Mouse (Mus musculus) mature B cell (primary cell): ENCODE measurements around the gene Limch1.

Experiments used
- in situ Hi-C: fragments of 300-500 bp; cut with MboI; formaldehyde crosslinking; loops from 2 replicates; pipeline ENCODE4 v1.14.3; 2019

The Limch1 gene

GRCm38 (mm10) chr5:66745390-66745995 lies at the start of gene Limch1:
Gene Limch1, plus strand, starts transcription at chr5:66745827.
- in situ Hi-C loops = no loop called here

- in situ Hi-C loops = no loop called here
These were observed 48.5 kb upstream of the Limch1 start for GRCm38 (mm10) chr5:66697119-66697518.

- in situ Hi-C loops = no loop called here
These were observed 45.7 kb upstream of the Limch1 start for GRCm38 (mm10) chr5:66699911-66700310.

GRCm38 (mm10) chr5:66701951-66702350 lies 43.7 kb upstream of the Limch1 start:
- in situ Hi-C loops = no loop called here

- in situ Hi-C loops = no loop called here
These were observed 42.2 kb upstream of the Limch1 start for GRCm38 (mm10) chr5:66703317-66704004.

GRCm38 (mm10) chr5:66707859-66708258 lies 37.8 kb upstream of the Limch1 start:
- in situ Hi-C loops = no loop called here

GRCm38 (mm10) chr5:66710445-66711019 lies 35.1 kb upstream of the Limch1 start:
- in situ Hi-C loops = no loop called here

GRCm38 (mm10) chr5:66712801-66713200 lies 32.8 kb upstream of the Limch1 start:
- in situ Hi-C loops = no loop called here

- in situ Hi-C loops = no loop called here
These were observed 30.1 kb upstream of the Limch1 start for GRCm38 (mm10) chr5:66715498-66715931.

GRCm38 (mm10) chr5:66717931-66718330 lies 27.7 kb upstream of the Limch1 start:
- in situ Hi-C loops = no loop called here

GRCm38 (mm10) chr5:66718413-66718812 lies 27.2 kb upstream of the Limch1 start:
- in situ Hi-C loops = no loop called here

- in situ Hi-C loops = no loop called here
These were observed 26.7 kb upstream of the Limch1 start for GRCm38 (mm10) chr5:66718880-66719279.

GRCm38 (mm10) chr5:66720921-66721320 lies 24.7 kb upstream of the Limch1 start:
- in situ Hi-C loops = no loop called here

- in situ Hi-C loops = no loop called here
These were observed 23.0 kb upstream of the Limch1 start for GRCm38 (mm10) chr5:66722586-66722985.

GRCm38 (mm10) chr5:66723037-66723436 lies 22.6 kb upstream of the Limch1 start:
- in situ Hi-C loops = no loop called here

- in situ Hi-C loops = no loop called here
These were observed 22.0 kb upstream of the Limch1 start for GRCm38 (mm10) chr5:66723626-66724025.

- in situ Hi-C loops = no loop called here
These were observed 16.3 kb upstream of the Limch1 start for GRCm38 (mm10) chr5:66729306-66729705.

- in situ Hi-C loops = no loop called here
These were observed 14.9 kb upstream of the Limch1 start for GRCm38 (mm10) chr5:66730621-66731301.

GRCm38 (mm10) chr5:66731302-66731697 lies 14.3 kb upstream of the Limch1 start:
- in situ Hi-C loops = no loop called here

GRCm38 (mm10) chr5:66733556-66733955 lies 12.1 kb upstream of the Limch1 start:
- in situ Hi-C loops = no loop called here

- in situ Hi-C loops = no loop called here
These were observed 6.3 kb upstream of the Limch1 start for GRCm38 (mm10) chr5:66739376-66739775.

GRCm38 (mm10) chr5:66745996-66746681 lies 512 bp downstream of the Limch1 start:
- in situ Hi-C loops = no loop called here
